Mouse (Mus musculus): ENCODE measurements around the gene Mlana.

DNA sequence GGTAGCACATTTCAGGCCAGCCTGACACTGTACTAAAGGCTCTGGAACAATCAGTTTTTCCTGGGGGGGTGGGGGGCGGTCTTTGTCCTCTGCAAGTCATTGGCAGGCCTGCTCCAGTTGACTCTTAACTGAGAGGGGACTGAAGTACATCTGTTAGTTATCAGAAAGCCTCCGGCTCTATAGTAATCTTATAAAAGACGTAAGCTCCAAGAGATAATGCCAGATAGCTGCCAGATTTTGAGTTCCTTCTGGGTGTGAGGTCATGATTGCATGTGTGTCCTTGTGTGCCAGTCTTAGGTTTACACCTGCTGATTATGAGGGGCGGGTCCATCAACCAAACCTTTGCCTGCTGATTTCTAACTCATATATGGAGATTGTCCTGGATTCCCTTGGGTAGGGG is 31.5 kb upstream of the Mlana start:
- no peak for TF ChIP-seq CTCF (IDR thresholded peaks at IDR 0.05; ENCODE audit: low read depth)
- TF ChIP-seq EP300 (IDR thresholded peaks at IDR 0.05; ENCODE audit: low read depth) = no peak

Measured in heart, postnatal 0 days (tissue).